Mouse (Mus musculus): Measurements from ENCODE around the gene H2al1j. TPM values are rescaled to one million over a fixed set of nuclear protein-coding genes. Genes with fewer than 3 reads are reported as not detected.
"Not testable (repeated sequence)": the region's sequence is repeated elsewhere in the genome, so short reads cannot be mapped to it uniquely, and the experiment has no call there.

Gene H2al1j
- not detected in 2 replicates for polyA plus RNA-seq (2015; fragmentation: Nextera tagmentation; extraction: Ambion mirVana)

- not testable (repeated sequence) for H3K27me3 ChIP-seq (ENCODE audit: control insufficient read depth, insufficient read depth, low read depth, low read length); ATAC-seq (ENCODE audit: low read depth); H3K27ac ChIP-seq (ENCODE audit: low read length); H3K4me2 ChIP-seq (ENCODE audit: low read depth, low read length); H3K4me1 ChIP-seq (ENCODE audit: control insufficient read depth, low read depth, low read length); H3K9ac ChIP-seq (ENCODE audit: low read depth, low read length); H3K36me3 ChIP-seq (ENCODE audit: control insufficient read depth, insufficient read depth); H3K9me3 ChIP-seq (replicated peaks; ENCODE audit: control insufficient read depth, low read length); H3K4me3 ChIP-seq (ENCODE audit: low read depth, low read length)
- 71% methylated on average over 2 of the region's 2 CpGs for WGBS (ENCODE audit: insufficient replicate concordance)
Observed at GRCm38 (mm10) chrX:11327522-11327921, at the start of gene H2al1j. Gene H2al1j (plus strand): TSS chrX:11327822.

- Histone ChIP-seq H3K36me3 (ENCODE audit: control insufficient read depth, insufficient read depth) (no peaks in the 10 kb centered on the region), H3K27ac (ENCODE audit: low read length) (no peak overlapping the region), H3K4me2 (ENCODE audit: low read depth, low read length) (no peak overlapping the region), H3K27me3 (ENCODE audit: control insufficient read depth, insufficient read depth, low read depth, low read length) (no peaks in the 10 kb centered on the region), H3K9ac (ENCODE audit: low read depth, low read length) (no peak overlapping the region), H3K9me3 (replicated peaks; ENCODE audit: control insufficient read depth, low read length) (no peaks in the 10 kb centered on the region), H3K4me3 (ENCODE audit: low read depth, low read length) (no peak overlapping the region), H3K4me1 (ENCODE audit: control insufficient read depth, low read depth, low read length) (no peaks in the 10 kb centered on the region)
- no peak for ATAC-seq (ENCODE audit: low read depth)
- WGBS (ENCODE audit: insufficient replicate concordance) = 44% methylated on average over 2 of the region's 2 CpGs
Observed at GRCm38 (mm10) chrX:11280741-11281140, 46.9 kb upstream of the H2al1j start.

GRCm38 (mm10) chrX:11288306-11288882, 39.2 kb upstream of the H2al1j start:
- H3K27me3 ChIP-seq (ENCODE audit: control insufficient read depth, insufficient read depth, low read depth, low read length) = no peaks in the 10 kb centered on the region
- no peaks in the 10 kb centered on the region for H3K36me3 ChIP-seq (ENCODE audit: control insufficient read depth, insufficient read depth)
- WGBS (ENCODE audit: insufficient replicate concordance) = 47% methylated on average over 14 of the region's 14 CpGs
- ATAC-seq (ENCODE audit: low read depth) = no peak
- H3K4me3 ChIP-seq (ENCODE audit: low read depth, low read length) = no peak overlapping the region
- no peak overlapping the region for H3K27ac ChIP-seq (ENCODE audit: low read length)
- H3K4me1 ChIP-seq (ENCODE audit: control insufficient read depth, low read depth, low read length) = no peaks in the 10 kb centered on the region
- H3K9ac ChIP-seq (ENCODE audit: low read depth, low read length) = no peak overlapping the region
- no peaks in the 10 kb centered on the region for H3K9me3 ChIP-seq (replicated peaks; ENCODE audit: control insufficient read depth, low read length)
- no peak overlapping the region for H3K4me2 ChIP-seq (ENCODE audit: low read depth, low read length)

GRCm38 (mm10) chrX:11289244-11289643, 38.4 kb upstream of the H2al1j start:
- H3K27me3 ChIP-seq (ENCODE audit: control insufficient read depth, insufficient read depth, low read depth, low read length) = no peaks in the 10 kb centered on the region
- H3K9ac ChIP-seq (ENCODE audit: low read depth, low read length) = no peak overlapping the region
- no peaks in the 10 kb centered on the region for H3K9me3 ChIP-seq (replicated peaks; ENCODE audit: control insufficient read depth, low read length)
- ATAC-seq (ENCODE audit: low read depth) = no peak
- WGBS (ENCODE audit: insufficient replicate concordance) = 38% methylated on average over 4 of the region's 4 CpGs
- no peak overlapping the region for H3K4me2 ChIP-seq (ENCODE audit: low read depth, low read length)
- H3K27ac ChIP-seq (ENCODE audit: low read length) = no peak overlapping the region
- no peaks in the 10 kb centered on the region for H3K36me3 ChIP-seq (ENCODE audit: control insufficient read depth, insufficient read depth)
- no peaks in the 10 kb centered on the region for H3K4me1 ChIP-seq (ENCODE audit: control insufficient read depth, low read depth, low read length)
- no peak overlapping the region for H3K4me3 ChIP-seq (ENCODE audit: low read depth, low read length)

GRCm38 (mm10) chrX:11298957-11299356, 28.7 kb upstream of the H2al1j start, which contains the start of gene H2al1a:
Gene H2al1a (plus strand): TSS chrX:11299257.
- ATAC-seq (ENCODE audit: low read depth); H3K27me3 ChIP-seq (ENCODE audit: control insufficient read depth, insufficient read depth, low read depth, low read length); H3K9me3 ChIP-seq (replicated peaks; ENCODE audit: control insufficient read depth, low read length); H3K4me1 ChIP-seq (ENCODE audit: control insufficient read depth, low read depth, low read length); H3K4me2 ChIP-seq (ENCODE audit: low read depth, low read length); H3K9ac ChIP-seq (ENCODE audit: low read depth, low read length); H3K27ac ChIP-seq (ENCODE audit: low read length); H3K4me3 ChIP-seq (ENCODE audit: low read depth, low read length); H3K36me3 ChIP-seq (ENCODE audit: control insufficient read depth, insufficient read depth): not testable (repeated sequence)
- no CpG with 5 or more reads among the region's 3 CpGs for WGBS (ENCODE audit: insufficient replicate concordance)

- not testable (repeated sequence) for H3K4me3 ChIP-seq (ENCODE audit: low read depth, low read length); H3K27me3 ChIP-seq (ENCODE audit: control insufficient read depth, insufficient read depth, low read depth, low read length); H3K36me3 ChIP-seq (ENCODE audit: control insufficient read depth, insufficient read depth); H3K4me2 ChIP-seq (ENCODE audit: low read depth, low read length); H3K27ac ChIP-seq (ENCODE audit: low read length); ATAC-seq (ENCODE audit: low read depth); H3K9ac ChIP-seq (ENCODE audit: low read depth, low read length); H3K4me1 ChIP-seq (ENCODE audit: control insufficient read depth, low read depth, low read length); H3K9me3 ChIP-seq (replicated peaks; ENCODE audit: control insufficient read depth, low read length)
- 62% methylated on average over 1 of the region's 3 CpGs for WGBS (ENCODE audit: insufficient replicate concordance)
Observed at GRCm38 (mm10) chrX:11302132-11302531, 25.5 kb upstream of the H2al1j start, which contains the start of gene H2al1b. Gene H2al1b (plus strand): TSS chrX:11302432.

GRCm38 (mm10) chrX:11305355-11305754, 22.3 kb upstream of the H2al1j start, which contains the start of gene H2al1c:
Gene H2al1c (plus strand): TSS chrX:11305655.
- not testable (repeated sequence) for H3K9me3 ChIP-seq (replicated peaks; ENCODE audit: control insufficient read depth, low read length); H3K4me1 ChIP-seq (ENCODE audit: control insufficient read depth, low read depth, low read length); H3K27ac ChIP-seq (ENCODE audit: low read length); ATAC-seq (ENCODE audit: low read depth); H3K27me3 ChIP-seq (ENCODE audit: control insufficient read depth, insufficient read depth, low read depth, low read length); H3K4me3 ChIP-seq (ENCODE audit: low read depth, low read length); H3K36me3 ChIP-seq (ENCODE audit: control insufficient read depth, insufficient read depth); H3K9ac ChIP-seq (ENCODE audit: low read depth, low read length); H3K4me2 ChIP-seq (ENCODE audit: low read depth, low read length)
- WGBS (ENCODE audit: insufficient replicate concordance) = 60% methylated on average over 1 of the region's 6 CpGs

GRCm38 (mm10) chrX:11308524-11308923, 19.1 kb upstream of the H2al1j start, which contains the start of gene H2al1d:
Gene H2al1d (plus strand): TSS chrX:11308824.
- WGBS (ENCODE audit: insufficient replicate concordance) = no CpG with 5 or more reads among the region's 6 CpGs

GRCm38 (mm10) chrX:11311634-11312033, 16.0 kb upstream of the H2al1j start, which contains the start of gene H2al1e:
Gene H2al1e (plus strand): TSS chrX:11311934.
- not testable (repeated sequence) for H3K36me3 ChIP-seq (ENCODE audit: control insufficient read depth, insufficient read depth); H3K4me2 ChIP-seq (ENCODE audit: low read depth, low read length); H3K9me3 ChIP-seq (replicated peaks; ENCODE audit: control insufficient read depth, low read length); H3K4me1 ChIP-seq (ENCODE audit: control insufficient read depth, low read depth, low read length); H3K4me3 ChIP-seq (ENCODE audit: low read depth, low read length); H3K27me3 ChIP-seq (ENCODE audit: control insufficient read depth, insufficient read depth, low read depth, low read length); ATAC-seq (ENCODE audit: low read depth); H3K9ac ChIP-seq (ENCODE audit: low read depth, low read length); H3K27ac ChIP-seq (ENCODE audit: low read length)
- no CpG with 5 or more reads among the region's 3 CpGs for WGBS (ENCODE audit: insufficient replicate concordance)

More at GRCm38 (mm10) chrX:11308524-11308923, 19.1 kb upstream of the H2al1j start, which contains the start of gene H2al1d:
- not testable (repeated sequence) for H3K27ac ChIP-seq (ENCODE audit: low read length); ATAC-seq (ENCODE audit: low read depth); H3K4me1 ChIP-seq (ENCODE audit: control insufficient read depth, low read depth, low read length); H3K9me3 ChIP-seq (replicated peaks; ENCODE audit: control insufficient read depth, low read length); H3K27me3 ChIP-seq (ENCODE audit: control insufficient read depth, insufficient read depth, low read depth, low read length); H3K36me3 ChIP-seq (ENCODE audit: control insufficient read depth, insufficient read depth); H3K9ac ChIP-seq (ENCODE audit: low read depth, low read length); H3K4me2 ChIP-seq (ENCODE audit: low read depth, low read length); H3K4me3 ChIP-seq (ENCODE audit: low read depth, low read length)
